Mouse (Mus musculus) limb, embryonic 14.5 days (tissue): ENCODE measurements around the gene Fndc9. TPM values are rescaled to one million over a fixed set of nuclear protein-coding genes. Genes with fewer than 3 reads are reported as not detected.

Experiments used
- ATAC-seq: fragments of 200-750 bp; cut with Nextera tagmentation; 2 replicates; pipeline ENCODE4 v1.8.0; 2017; ENCODE audit warnings: low read depth, moderate number of reproducible peaks, moderate TSS enrichment; ENCODE audit not compliant: low FRiP score
- DNase-seq: peaks from one replicate; pipeline ENCODE4 v3.0.0-alpha.2; 2015; ENCODE audit warnings: low spot score
- H3K27ac ChIP-seq: fragments of 300-500 bp; sonication (generic); replicated peaks from 2 replicates; pipeline ENCODE4 v1.5.1; 2014; ENCODE audit warnings: low read depth, mild to moderate bottlenecking, low read length, moderate library complexity, mixed read lengths
- H3K27me3 ChIP-seq: fragments of 300-500 bp; sonication (generic); 2 replicates; pipeline ENCODE4 v1.6.1; 2014; ENCODE audit warnings: low read length, mixed read lengths; ENCODE audit not compliant: control insufficient read depth, insufficient read depth
- H3K36me3 ChIP-seq: fragments of 300-500 bp; sonication (generic); 2 replicates; pipeline ENCODE4 v1.6.1; 2014; ENCODE audit warnings: mild to moderate bottlenecking, low read length, moderate library complexity, mixed read lengths; ENCODE audit not compliant: control insufficient read depth, insufficient read depth
- H3K4me1 ChIP-seq: fragments of 300-500 bp; sonication (generic); 2 replicates; pipeline ENCODE4 v1.6.1; 2014; ENCODE audit warnings: antibody characterized with exemption, low read length, mixed read lengths; ENCODE audit not compliant: control insufficient read depth, insufficient read depth
- H3K4me2 ChIP-seq: fragments of 300-500 bp; sonication (generic); replicated peaks from 2 replicates; pipeline ENCODE4 v1.6.1; 2014; ENCODE audit warnings: low read depth, mild to moderate bottlenecking, low read length, moderate library complexity; ENCODE audit not compliant: severe bottlenecking
- H3K4me3 ChIP-seq: fragments of 300-500 bp; sonication (generic); replicated peaks from 2 replicates; pipeline ENCODE4 v1.5.1; 2014; ENCODE audit warnings: low read length
- H3K9ac ChIP-seq: fragments of 300-500 bp; sonication (generic); 2 replicates; pipeline ENCODE4 v1.6.1; 2014; ENCODE audit warnings: mild to moderate bottlenecking, low read depth, low read length, moderate library complexity; ENCODE audit not compliant: severe bottlenecking
- H3K9me3 ChIP-seq: fragments of 300-500 bp; sonication (generic); 2 replicates; pipeline ENCODE4 v1.6.1; 2016; ENCODE audit warnings: low read length; ENCODE audit not compliant: control insufficient read depth
- POLR2A ChIP-seq: fragments of 200-500 bp; IDR thresholded peaks from 2 replicates; pipeline ENCODE4 v1.8.0; 2012; ENCODE audit warnings: inconsistent platforms, mild to moderate bottlenecking, moderate library complexity, borderline replicate concordance; ENCODE audit not compliant: insufficient read depth, insufficient read length; ENCODE audit errors: extremely low read depth
- WGBS: fragments of 180-500 bp; shearing (Covaris S2); extraction: QIAGEN DNeasy Blood & Tissue Kit; methylation state at CpG from one replicate; pipeline ENCODE4 v1.1.7; 2014; 5-methylcytosine and 5-hydroxymethylcytosine counted together
- polyA plus RNA-seq, 2 experiments: library from polyadenylated mRNA; depleted of rRNA in 1 of 2; stranded (reverse) in 1 of 2; unstranded in 1 of 2; fragments of >200 nt; fragmentation: Nextera tagmentation in 1 of 2; extraction: Ambion mirVana in 1 of 2; gene quantifications; 2 replicates each; pipeline versions ENCODE4 v1.2.1 to v1.2.3; 2012 to 2014

Gene Fndc9
- polyA plus RNA-seq, 2 experiments: 0.06 TPM; not detected in 1

DNA sequence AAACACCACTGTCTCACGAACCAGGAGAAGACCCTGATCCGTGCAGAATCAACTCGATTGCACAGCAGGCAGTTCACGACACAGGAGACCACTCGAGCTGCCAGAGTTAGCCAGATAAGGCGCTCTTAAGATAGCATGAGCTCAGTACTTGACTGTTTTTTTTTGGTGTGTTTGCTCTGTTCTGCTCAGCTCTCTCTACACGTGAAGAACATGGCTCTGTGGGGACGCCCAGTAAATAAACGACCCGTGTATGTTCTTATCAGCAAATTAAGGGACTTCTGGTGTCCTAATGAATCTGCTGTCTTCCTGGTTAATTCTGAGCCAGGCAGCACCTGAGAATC is 32.8 kb upstream of the Fndc9 start:
- peaks cover 4% of the 10 kb centered on the region; the same call in 1 of the 2 replicates for H3K36me3 ChIP-seq
- no peak overlapping the region for H3K9ac ChIP-seq
- no peak for DNase-seq
- no peaks in the 10 kb centered on the region for H3K9me3 ChIP-seq
- no peak for ATAC-seq
- H3K27ac ChIP-seq: no peak overlapping the region
- WGBS: 54% methylated on average over 10 of the region's 10 CpGs
- no peaks in the 10 kb centered on the region for H3K27me3 ChIP-seq
- no peaks in the 10 kb centered on the region for H3K4me1 ChIP-seq
- H3K4me3 ChIP-seq: no peak overlapping the region
- TF ChIP-seq POLR2A: no peak
- no peak overlapping the region for H3K4me2 ChIP-seq

DNA sequence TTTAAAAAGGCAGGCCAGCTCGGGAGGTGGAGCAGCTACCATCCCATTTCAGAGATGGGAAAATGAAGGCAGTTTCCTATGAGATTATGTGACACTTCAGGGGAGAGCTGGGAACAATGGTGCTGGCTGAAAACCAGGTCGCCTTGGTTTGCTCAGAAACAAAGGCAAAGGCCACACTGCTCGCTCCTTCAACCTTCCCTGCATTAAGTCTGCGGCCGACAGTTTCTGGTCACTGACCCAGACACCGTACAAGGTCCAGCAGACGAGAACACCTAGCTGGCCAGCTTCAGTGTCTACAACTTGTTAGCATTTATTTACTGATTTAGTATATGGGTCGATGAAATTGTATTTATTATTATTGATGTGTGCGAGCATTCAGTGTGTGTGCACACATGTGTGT is 30.5 kb upstream of the Fndc9 start:
- Histone ChIP-seq H3K9ac (no peak overlapping the region), H3K9me3 (no peaks in the 10 kb centered on the region), H3K27ac (no peak overlapping the region), H3K4me1 (no peaks in the 10 kb centered on the region), H3K4me3 (no peak overlapping the region), H3K4me2 (no peak overlapping the region), H3K27me3 (no peaks in the 10 kb centered on the region), H3K36me3 (no peaks in the 10 kb centered on the region)
- WGBS: 92% methylated on average over 9 of the region's 9 CpGs
- DNase-seq: no peak
- no peak for TF ChIP-seq POLR2A
- no peak for ATAC-seq

DNA sequence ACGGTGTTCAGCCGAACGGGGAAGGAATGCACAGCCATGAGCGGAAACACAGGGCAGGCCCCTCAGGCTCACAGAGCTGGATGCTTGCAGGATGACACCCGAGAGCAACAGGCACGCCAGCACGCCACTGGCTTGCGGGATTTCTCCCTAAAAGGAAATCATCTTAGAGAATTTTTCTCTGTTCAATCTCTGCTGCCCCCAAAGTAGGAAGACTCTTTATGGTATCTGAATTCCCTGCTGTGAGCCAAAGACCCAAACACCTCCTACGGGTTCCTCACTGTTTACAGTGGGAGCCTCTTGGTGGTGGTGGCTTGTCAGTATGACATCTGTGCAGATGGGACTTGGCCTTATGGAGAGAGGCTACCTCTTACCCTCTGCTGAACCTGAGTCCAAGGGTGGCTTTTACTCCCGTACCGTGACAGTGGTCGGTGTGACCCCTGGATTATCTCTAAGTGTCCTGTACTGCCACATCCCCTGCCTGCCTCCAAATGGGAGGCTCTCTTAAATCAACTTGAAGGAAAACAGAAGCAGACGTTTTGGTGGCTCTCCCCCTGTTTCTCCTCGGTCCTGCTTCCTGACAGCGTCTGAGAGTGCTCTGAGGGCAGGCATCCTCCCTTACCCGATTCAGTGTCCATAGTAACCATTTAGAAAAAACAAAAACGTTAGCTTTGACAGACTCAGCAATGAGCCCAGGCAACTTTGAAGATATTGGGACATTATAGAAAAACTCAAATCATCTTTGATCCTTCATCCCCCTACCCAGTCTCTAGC is 29.5 kb upstream of the Fndc9 start:
- no peak for TF ChIP-seq POLR2A
- Histone ChIP-seq H3K27ac (no peak overlapping the region), H3K36me3 (no peaks in the 10 kb centered on the region), H3K9ac (no peak overlapping the region), H3K9me3 (no peaks in the 10 kb centered on the region), H3K27me3 (no peaks in the 10 kb centered on the region), H3K4me1 (no peaks in the 10 kb centered on the region), H3K4me3 (no peak overlapping the region), H3K4me2 (no peak overlapping the region)
- 40% methylated on average over 17 of the region's 17 CpGs for WGBS
- ATAC-seq: no peak
- DNase-seq: no peak

DNA sequence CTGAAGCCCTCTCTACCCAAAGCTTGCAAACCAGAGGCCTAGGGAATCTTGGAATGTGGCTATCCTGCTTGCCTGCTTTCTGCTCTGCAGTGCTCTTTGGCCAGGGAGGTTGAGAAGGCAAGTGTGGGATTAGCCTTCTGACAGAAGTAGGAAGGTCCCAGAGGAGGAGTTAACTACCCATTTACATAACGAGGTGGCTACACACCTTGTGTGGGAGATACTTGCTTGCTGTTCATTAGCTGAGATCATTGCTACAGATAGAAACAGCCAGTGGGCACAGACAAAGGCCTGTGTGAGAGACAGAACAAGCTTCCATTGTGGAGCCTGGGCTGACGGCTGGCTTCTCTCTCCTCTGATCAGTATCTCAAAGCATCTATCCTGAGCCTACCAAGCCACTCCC is 25.4 kb upstream of the Fndc9 start:
- no peak overlapping the region for H3K27ac ChIP-seq
- H3K36me3 ChIP-seq: no peaks in the 10 kb centered on the region
- H3K4me1 ChIP-seq: peaks cover 17% of the 10 kb centered on the region
- 61% methylated on average over 2 of the region's 2 CpGs for WGBS
- H3K4me2 ChIP-seq: no peak overlapping the region
- ATAC-seq (no peak), DNase-seq (no peak)
- H3K4me3 ChIP-seq: no peak overlapping the region
- no peak for TF ChIP-seq POLR2A
- H3K9me3 ChIP-seq: no peaks in the 10 kb centered on the region
- H3K9ac ChIP-seq: no peak overlapping the region
- no peaks in the 10 kb centered on the region for H3K27me3 ChIP-seq

DNA sequence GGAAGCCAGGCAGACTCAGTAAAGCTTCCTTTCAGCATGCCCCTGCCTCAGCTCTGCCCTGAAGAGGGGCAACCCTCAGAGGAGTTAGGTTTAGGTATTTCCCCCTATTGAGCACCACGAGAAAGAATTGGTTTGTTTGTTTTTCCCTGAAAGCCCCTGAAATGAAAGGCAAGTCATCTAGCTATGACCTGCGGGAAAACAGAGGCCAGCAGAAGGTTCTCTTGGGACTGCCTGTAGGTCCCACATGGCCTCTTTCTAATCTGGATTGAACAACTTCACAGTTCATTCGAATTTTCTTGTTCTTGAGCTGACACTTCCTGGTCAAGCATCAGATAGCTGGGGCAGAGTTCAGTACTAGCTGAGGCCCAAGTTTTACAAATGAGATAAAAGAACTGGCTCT is 23.5 kb upstream of the Fndc9 start:
- 0 out of 2 replicates have a peak, but pooled peaks cover under 1% of the 10 kb centered on the region for H3K36me3 ChIP-seq
- no peaks in the 10 kb centered on the region for H3K27me3 ChIP-seq
- no peak overlapping the region for H3K4me2 ChIP-seq
- no peak for TF ChIP-seq POLR2A
- no peak overlapping the region for H3K9ac ChIP-seq
- no peak for DNase-seq
- H3K27ac ChIP-seq: no peak overlapping the region
- no peaks in the 10 kb centered on the region for H3K9me3 ChIP-seq
- no peak for ATAC-seq
- H3K4me1 ChIP-seq: peaks cover 21% of the 10 kb centered on the region
- 37% methylated on average over 3 of the region's 3 CpGs for WGBS
- H3K4me3 ChIP-seq: no peak overlapping the region
